Mouse (Mus musculus) stomach, embryonic 15.5 days (tissue): ENCODE measurements around the gene Fbln7. TPM values are rescaled to one million over a fixed set of nuclear protein-coding genes. Genes with fewer than 3 reads are reported as not detected.

Experiments used
- ATAC-seq: fragments of 200-750 bp; cut with Nextera tagmentation; 2 replicates; pipeline ENCODE4 v1.8.0; 2017; ENCODE audit warnings: low read depth, moderate number of reproducible peaks, moderate TSS enrichment; ENCODE audit not compliant: insufficient read depth, low FRiP score
- H3K27ac ChIP-seq: fragments of 300-500 bp; sonication (generic); 2 replicates; pipeline ENCODE4 v1.5.1; 2015; ENCODE audit warnings: mild to moderate bottlenecking, inconsistent platforms
- H3K27me3 ChIP-seq: fragments of 300-500 bp; sonication (generic); replicated peaks from 2 replicates; pipeline ENCODE4 v1.6.1; 2015; ENCODE audit warnings: inconsistent platforms
- H3K36me3 ChIP-seq: fragments of 300-500 bp; sonication (generic); 2 replicates; pipeline ENCODE4 v1.6.1; 2015; ENCODE audit warnings: inconsistent platforms
- H3K4me1 ChIP-seq: fragments of 300-500 bp; sonication (generic); 2 replicates; pipeline ENCODE4 v1.6.1; 2015; ENCODE audit warnings: inconsistent platforms
- H3K4me2 ChIP-seq: fragments of 300-500 bp; sonication (generic); 2 replicates; pipeline ENCODE4 v1.6.1; 2015; ENCODE audit warnings: mild to moderate bottlenecking, inconsistent platforms
- H3K4me3 ChIP-seq: fragments of 300-500 bp; sonication (generic); replicated peaks from 2 replicates; pipeline ENCODE4 v1.5.1; 2015; ENCODE audit warnings: inconsistent platforms
- H3K9ac ChIP-seq: fragments of 300-500 bp; sonication (generic); 2 replicates; pipeline ENCODE4 v1.6.1; 2015; ENCODE audit warnings: inconsistent platforms
- H3K9me3 ChIP-seq: fragments of 300-500 bp; sonication (generic); 2 replicates; pipeline ENCODE4 v1.6.1; 2016; ENCODE audit warnings: inconsistent platforms
- WGBS: fragments of 180-500 bp; shearing (Covaris S2); methylation state at CpG from one replicate; pipeline ENCODE4 v1.1.7; 2015; 5-methylcytosine and 5-hydroxymethylcytosine counted together
- microRNA-seq: library from miRNA; unstranded; fragments of <30 nt; microRNA quantifications from one replicate; pipeline ENCODE4, GENCODE M21; 2016
- polyA plus RNA-seq: library from polyadenylated mRNA; unstranded; fragments of >200 nt; fragmentation: Nextera tagmentation; extraction: Ambion mirVana; gene quantifications from 2 replicates; pipeline ENCODE4 v1.2.1, GENCODE M21; 2015

Fbln7 gene
- polyA plus RNA-seq, 1 experiment from 2014 or later = 4.8 TPM

DNA sequence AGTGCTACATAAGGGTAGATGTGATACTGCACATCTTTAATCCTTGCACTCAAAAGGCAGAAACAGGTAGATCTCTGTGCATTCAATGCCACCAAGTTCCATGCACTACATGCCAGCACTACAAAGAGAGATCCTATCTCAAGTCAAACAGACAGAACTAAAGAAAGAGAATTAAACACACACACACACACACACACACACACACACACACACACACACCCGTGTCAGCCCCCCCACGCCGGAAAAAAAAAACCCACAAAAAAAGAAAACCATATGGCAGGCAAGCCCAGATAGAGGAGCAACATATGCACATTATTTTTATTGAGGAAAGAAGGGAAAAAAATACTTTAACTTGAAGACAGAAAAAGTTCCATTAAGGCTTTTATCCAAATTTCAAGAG lies 65.7 kb downstream of the Fbln7 start:
- no peak overlapping the region for H3K4me3 ChIP-seq
- no peak overlapping the region for H3K9ac ChIP-seq
- no peaks in the 10 kb centered on the region for H3K27me3 ChIP-seq
- 58% methylated on average over 3 of the region's 3 CpGs for WGBS
- H3K27ac ChIP-seq = no peak overlapping the region
- H3K4me1 ChIP-seq = no peaks in the 10 kb centered on the region
- H3K9me3 ChIP-seq = no peaks in the 10 kb centered on the region
- H3K4me2 ChIP-seq = no peak overlapping the region
- 0 out of 2 replicates have a peak, but pooled peaks cover 3% of the 10 kb centered on the region for H3K36me3 ChIP-seq
- no peak for ATAC-seq

DNA sequence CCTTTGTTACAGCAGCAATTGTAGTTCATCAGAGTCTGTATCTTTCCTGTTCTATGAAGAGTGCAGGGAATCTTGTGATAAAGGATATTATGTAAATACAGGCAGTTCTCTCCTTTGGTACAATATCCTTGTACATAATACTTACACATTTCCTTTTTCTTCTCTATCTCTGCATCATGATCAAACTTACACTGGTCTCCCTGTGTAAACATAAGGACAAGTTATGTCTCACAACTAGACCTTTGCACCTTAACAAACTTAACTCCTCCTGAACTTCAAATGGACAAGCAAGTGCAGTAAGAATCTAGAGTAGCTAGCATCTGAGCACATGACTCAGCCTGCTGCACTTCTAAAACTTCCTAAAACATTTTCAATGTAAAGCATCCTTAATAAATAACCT lies 67.9 kb downstream of the Fbln7 start:
- peak; percentile 47; the same call in 1 of the 2 replicates for ATAC-seq
- no peak overlapping the region for H3K9ac ChIP-seq
- no peak overlapping the region for H3K4me2 ChIP-seq
- no peak overlapping the region for H3K27ac ChIP-seq
- H3K27me3 ChIP-seq = no peaks in the 10 kb centered on the region
- no peaks in the 10 kb centered on the region for H3K4me1 ChIP-seq
- 0 out of 2 replicates have a peak, but pooled peaks cover 3% of the 10 kb centered on the region for H3K36me3 ChIP-seq
- H3K4me3 ChIP-seq = no peak overlapping the region
- H3K9me3 ChIP-seq = no peaks in the 10 kb centered on the region

DNA sequence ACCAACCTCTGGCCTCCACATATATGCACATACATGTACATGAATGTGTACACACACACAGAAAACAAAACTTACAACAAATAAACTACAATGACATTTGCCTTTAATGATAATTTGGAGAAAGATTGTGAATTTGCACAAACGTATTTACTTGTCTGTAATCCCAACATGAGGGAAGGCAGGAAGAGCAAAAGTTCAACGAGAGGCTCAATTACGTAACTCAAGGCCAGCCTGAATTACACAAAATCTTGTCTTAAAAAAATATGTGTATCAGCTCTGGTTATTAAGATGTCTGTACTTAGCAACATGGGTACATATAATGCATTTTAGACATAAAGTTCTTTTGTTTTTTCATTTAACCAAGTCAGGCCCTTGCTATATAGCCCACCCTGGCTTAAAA lies 73.5 kb downstream of the Fbln7 start:
- 73% methylated on average over 3 of the region's 3 CpGs for WGBS
- H3K9me3 ChIP-seq = no peaks in the 10 kb centered on the region
- no peak overlapping the region for H3K4me3 ChIP-seq
- H3K27ac ChIP-seq = no peak overlapping the region
- no peak overlapping the region for H3K4me2 ChIP-seq
- H3K27me3 ChIP-seq = no peaks in the 10 kb centered on the region
- no peak for ATAC-seq
- H3K36me3 ChIP-seq = no peaks in the 10 kb centered on the region; the same call in 1 of the 2 replicates
- no peaks in the 10 kb centered on the region for H3K4me1 ChIP-seq
- no peak overlapping the region for H3K9ac ChIP-seq

DNA sequence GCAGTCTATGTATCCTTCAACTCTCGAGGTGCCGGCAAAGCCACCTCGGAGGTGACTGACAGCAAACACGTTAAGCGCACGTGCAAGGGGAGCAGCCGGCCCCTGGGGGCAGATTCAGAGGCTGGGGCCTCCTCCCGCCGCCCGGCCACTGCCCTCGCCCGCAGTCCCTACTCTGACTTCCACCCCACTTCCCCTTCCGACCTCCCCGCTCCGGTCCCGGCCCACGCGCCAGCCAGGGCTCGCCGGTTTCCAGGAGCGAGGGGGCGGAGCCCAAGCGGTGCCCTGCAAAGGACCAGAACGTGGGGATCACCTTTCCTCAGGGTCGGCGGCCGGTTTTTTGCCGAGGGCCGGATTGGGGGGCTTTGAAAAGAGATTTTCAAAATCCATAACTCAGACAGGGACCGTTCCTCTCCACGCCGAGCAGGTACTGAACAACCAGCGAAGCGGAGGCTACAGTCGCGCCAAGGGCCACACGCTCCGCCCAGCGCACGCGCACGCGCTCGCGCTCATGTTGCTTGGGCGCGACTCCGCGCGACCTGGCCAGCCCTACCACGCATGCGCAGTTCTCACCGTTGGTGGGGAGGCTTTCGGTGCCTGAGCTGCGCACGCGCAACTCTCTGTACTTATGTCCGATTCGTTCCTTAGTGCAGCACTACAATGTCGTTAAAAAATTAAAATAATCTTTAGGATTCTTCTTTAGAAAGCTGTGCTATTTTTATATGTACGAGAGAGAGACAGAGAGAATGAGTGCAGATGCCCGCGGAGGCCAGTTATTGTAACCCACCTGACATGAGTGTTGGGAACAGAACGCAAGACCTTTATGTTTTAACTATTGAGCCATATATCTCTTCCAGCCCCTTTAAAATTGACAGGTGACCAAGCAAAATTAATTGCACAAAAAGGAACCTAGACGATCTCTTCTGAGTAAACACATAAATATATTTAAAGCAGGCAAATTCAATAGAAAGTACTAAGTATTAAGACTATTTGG lies 81.1 kb downstream of the Fbln7 start, which contains the start of gene Zc3h8:
Gene Zc3h8 (minus strand): TSS at position 540 of the 991 bp plus-strand sequence.
- 1% methylated on average over 63 of the region's 65 CpGs for WGBS

More for the DNA sequence above, 81.1 kb downstream of the Fbln7 start, which contains the start of gene Zc3h8:
- peak within 1 kb of the TSS; percentile 84 for H3K27ac ChIP-seq
- peak; percentile 93 for ATAC-seq
- no peaks in the 10 kb centered on the region for H3K9me3 ChIP-seq
- no peaks in the 10 kb centered on the region for H3K4me1 ChIP-seq
- H3K27me3 ChIP-seq = no peaks in the 10 kb centered on the region
- H3K9ac ChIP-seq = peak within 1 kb of the TSS; percentile 76; the same call in 1 of the 2 replicates
- H3K4me2 ChIP-seq = peak within 1 kb of the TSS; percentile 93
- no peaks in the 10 kb centered on the region for H3K36me3 ChIP-seq
- peak within 1 kb of the TSS; percentile 85 for H3K4me3 ChIP-seq

Small RNAs within 50 kb of the gene (microRNA-seq; reads per million reads assigned to microRNA genes)
- gene Gm22859 = not detected

Other genes starting within 250 kb of the Fbln7 start
- gene Anapc1, start 175.6 kb upstream of the Fbln7 start, polyA plus RNA-seq = 52.9 and 64.1 TPM in 2 replicates
- gene Mertk, start 164.0 kb upstream of the Fbln7 start, polyA plus RNA-seq = 6.4 TPM in 2 replicates
- 33.9 and 35.5 TPM in 2 replicates for gene Tmem87b, start 44.9 kb upstream of the Fbln7 start, polyA plus RNA-seq
- 6.1 and 6.6 TPM in 2 replicates for gene Zc3h8, start 81.1 kb downstream of the Fbln7 start, polyA plus RNA-seq
- 1.7 and 2.2 TPM in 2 replicates for gene Zc3h6, start 104.4 kb downstream of the Fbln7 start, polyA plus RNA-seq
- gene Gm10762, start 104.7 kb downstream of the Fbln7 start, polyA plus RNA-seq = 15.2 and 15.4 TPM in 2 replicates
- gene Vinac1, start 185.2 kb downstream of the Fbln7 start, polyA plus RNA-seq = 0.08 and 0.09 TPM in 2 replicates
- gene Ttl, start 203.0 kb downstream of the Fbln7 start, polyA plus RNA-seq = 13.4 TPM in 2 replicates
- 26.9 and 29.4 TPM in 2 replicates for gene Polr1b, start 238.0 kb downstream of the Fbln7 start, polyA plus RNA-seq